In genomic region chr1:136172696-136173095, GRCm38 (mm10) we compare ENCODE assay signal across 23 mouse cellular contexts. TPM values are rescaled to one million over a fixed set of nuclear protein-coding genes. Genes with fewer than 3 reads are reported as not detected.
DNase-seq lines count a peak whose midpoint lies in the region; ATAC-seq and TF ChIP-seq lines count a peak whose summit lies in the region.
"Had no signal": no experiment of that assay in that cellular context is flagged by ENCODE, and none has a peak within 500 bp of the region (broad histone marks: within the 10 kb centered on the region; RNA-seq: fewer than 3 reads in every experiment).

No protein-coding gene starts in this region.

- WGBS in stomach, postnatal 0 days, result 54% methylated on average over 12 of the region's 12 CpGs

- H3K9ac ChIP-seq in stomach, postnatal 0 days (ENCODE audit: low read length), result no peak overlapping the region
- H3K9ac ChIP-seq: embryonic facial prominence, embryonic 13.5 days had no signal

- TF ChIP-seq EP300 in stomach, postnatal 0 days (optimal IDR thresholded peaks at IDR 0.05), result no peak

- peak; percentile 33 for ATAC-seq in stomach, postnatal 0 days (ENCODE audit: low FRiP score, low TSS enrichment)
- ATAC-seq in megakaryocyte progenitor cell, adult 5-6 weeks (replicated peaks; ENCODE audit: poor library complexity), result no peak
- ATAC-seq: forebrain, embryonic 14.5 days; hindbrain, postnatal 0 days had no signal

- no peaks in the 10 kb centered on the region for H3K9me3 ChIP-seq in stomach, postnatal 0 days (ENCODE audit: control insufficient read depth, low read length)
- H3K9me3 ChIP-seq: embryonic facial prominence, embryonic 13.5 days had no signal

- no peak for TF ChIP-seq CTCF in stomach, postnatal 0 days (IDR thresholded peaks at IDR 0.05; ENCODE audit: low read depth)

- intact Hi-C loops in gastrocnemius, postnatal 14 days (cut with DNase I; ENCODE audit: low total_unique reads), result loop anchor here (5.0 to 10.0 kb wide), 3 partner anchors 125 to 352 kb away; no protein-coding TSS in a partner anchor

- H3K4me3 ChIP-seq in stomach, postnatal 0 days (ENCODE audit: low read depth, low read length), result no peak overlapping the region
- H3K4me3 ChIP-seq: embryonic facial prominence, embryonic 13.5 days had no signal

- no peak overlapping the region; the same call in 1 of the 2 replicates for H3K27ac ChIP-seq in stomach, postnatal 0 days (replicated peaks)
- H3K27ac ChIP-seq: embryonic facial prominence, embryonic 13.5 days; hindbrain, postnatal 0 days had no signal

- H3K36me3 ChIP-seq in stomach, postnatal 0 days (ENCODE audit: control insufficient read depth, insufficient read depth, low read length), result no peaks in the 10 kb centered on the region

- no peaks in the 10 kb centered on the region for H3K27me3 ChIP-seq in stomach, postnatal 0 days (ENCODE audit: control insufficient read depth, insufficient read depth, low read length)
- H3K27me3 ChIP-seq: embryonic facial prominence, embryonic 13.5 days had no signal

- H3K4me1 ChIP-seq in stomach, postnatal 0 days (replicated peaks; ENCODE audit: control insufficient read depth, insufficient read depth), result no peaks in the 10 kb centered on the region

- no peak overlapping the region for H3K4me2 ChIP-seq in stomach, postnatal 0 days (replicated peaks; ENCODE audit: low read depth)
- H3K4me2 ChIP-seq: embryonic facial prominence, embryonic 13.5 days; liver, embryonic 11.5 days had no signal

- peak; percentile 1 for DNase-seq in right cerebral cortex, postnatal 4 days
- DNase-seq in right cerebral cortex, postnatal 25 days, result no peak
- peak; percentile 30 to 60 for DNase-seq in kidney, adult 8-10 months
- DNase-seq in kidney, postnatal 36 days, result peak; percentile 64 to 74
- peak; percentile 76 for DNase-seq in stomach, postnatal 0 days (ENCODE audit: low spot score)
- no peak for DNase-seq in urinary bladder, adult 18-20 months (ENCODE audit: low spot score in 2 of 2)
- DNase-seq in gastrocnemius, postnatal 14 days, result no peak
- DNase-seq: adrenal gland, adult 8-10 months; cerebellum, postnatal 14 days; left cerebral cortex, postnatal 4 days; lung, adult 2 months; retina, postnatal 1 day; thymus, postnatal 36 days had no signal

RNA-seq across cellular contexts. Expression of gene Mroh3, which starts 39.9 kb away (rescaled TPM):
- 0.34 and 0.78 TPM in 2 replicates for polyA plus RNA-seq in stomach, postnatal 0 days (2015; fragmentation: Nextera tagmentation; extraction: Ambion mirVana)
- total RNA-seq in gastrocnemius, postnatal 14 days (2021), result not detected
- not detected in 2 replicates for total RNA-seq in megakaryocyte progenitor cell, adult 5-6 weeks (2015)
- total RNA-seq in megakaryocyte progenitor cell, adult 5-6 weeks (2017), result not detected in 2 replicates
- total RNA-seq: adrenal gland, adult 8-10 months; gastrocnemius, postnatal 4 days; megakaryocyte-erythroid progenitor cell, adult 5-6 weeks had no signal
- polyA plus RNA-seq: C2C12; forebrain, embryonic 14.5 days; heart, postnatal 0 days; liver, embryonic 11.5 days; neural tube, embryonic 11.5 days had no signal

RNA-seq across cellular contexts. Expression of gene Kif21b, which starts 41.5 kb away (rescaled TPM):
- polyA plus RNA-seq in stomach, postnatal 0 days (2015; fragmentation: Nextera tagmentation; extraction: Ambion mirVana), result 0.29 and 0.36 TPM in 2 replicates
- total RNA-seq in gastrocnemius, postnatal 14 days (2021), result under 1 TPM; 0.40 to 0.76 TPM
- 7.7 and 8.6 TPM in 2 replicates for total RNA-seq in megakaryocyte progenitor cell, adult 5-6 weeks (2015)
- total RNA-seq in megakaryocyte progenitor cell, adult 5-6 weeks (2017), result 8.0 and 10.3 TPM in 2 replicates

Comparison
In these comparisons a context has a peak if more than half of its experiments do, and no peak if none do; other contexts are left out.
1. DNase-seq: peak in right cerebral cortex, postnatal 4 days (single experiment), kidney, adult 8-10 months (2 of 2), kidney, postnatal 36 days (2 of 2) and stomach, postnatal 0 days (single experiment); none in right cerebral cortex, postnatal 25 days (single experiment), urinary bladder, adult 18-20 months (0 of 2) and gastrocnemius, postnatal 14 days (single experiment).
2. RNA of gene Kif21b, which starts 41.5 kb away (total RNA-seq): 7.7 to 10.3 TPM in megakaryocyte progenitor cell, adult 5-6 weeks; 0.40 to 0.76 TPM in gastrocnemius, postnatal 14 days; every median in the first group is over 4 times any median in the second.